ENCODE assay signal across 8 mouse cellular contexts in the genomic region with DNA sequence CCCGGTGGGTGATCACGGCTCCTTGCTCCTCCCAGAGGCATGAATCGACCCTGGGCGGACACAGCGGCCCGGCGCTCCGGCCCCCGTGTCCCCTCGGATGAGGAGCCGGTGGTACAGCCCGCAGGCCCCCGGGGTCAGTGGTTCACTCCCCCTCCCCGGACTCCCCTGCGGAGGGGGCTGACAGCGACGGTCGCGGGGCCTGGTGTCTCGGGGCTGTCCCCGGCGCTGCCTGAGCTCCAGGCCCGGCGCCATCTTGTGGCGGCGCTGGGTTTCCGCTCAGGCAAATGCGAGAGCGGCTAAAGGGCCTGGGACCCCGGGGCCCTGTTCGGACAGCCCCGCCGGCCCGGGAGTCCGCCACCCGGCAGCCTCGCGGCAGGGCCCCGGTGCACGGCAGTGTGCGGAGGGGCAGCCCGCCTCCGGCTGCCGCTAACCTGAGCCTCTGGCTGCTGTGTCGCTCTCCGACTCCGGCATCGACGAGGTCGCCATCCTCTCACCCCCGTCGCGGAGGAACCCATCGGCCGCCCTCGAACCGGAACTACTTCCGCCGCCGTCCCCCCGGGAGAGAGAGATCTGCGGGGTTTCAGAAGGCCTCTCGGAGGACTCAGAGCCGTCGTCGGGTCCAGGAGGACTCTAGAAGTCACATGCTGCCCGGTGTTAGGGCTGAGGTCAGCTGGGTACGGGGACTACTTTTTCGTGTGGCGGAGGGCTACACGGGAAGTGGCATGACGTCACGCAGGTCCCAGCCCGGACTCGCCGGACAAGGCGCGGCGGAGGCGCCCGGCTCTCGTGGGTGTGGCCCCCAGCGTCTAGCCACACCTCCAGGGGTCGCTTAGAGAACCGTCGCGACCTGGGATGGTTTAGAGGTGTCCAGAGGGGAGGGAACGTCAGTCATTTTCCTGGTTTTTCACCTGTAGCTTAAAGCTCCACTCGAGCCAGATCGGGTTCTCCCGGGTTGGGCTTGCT. TPM values are rescaled to one million over a fixed set of nuclear protein-coding genes. Genes with fewer than 3 reads are reported as not detected.
DNase-seq lines count a peak whose midpoint lies in the region; ATAC-seq and TF ChIP-seq lines count a peak whose summit lies in the region.

Gene Zfp335 (minus strand): TSS at position 672 of the 963 bp plus-strand sequence.

- peaks cover under 1% of the 10 kb centered on the region; the same call in 1 of the 2 replicates for H3K9me3 ChIP-seq in heart, embryonic 11.5 days (replicated peaks; ENCODE audit: control insufficient read depth, low read length)
- peaks cover 3% of the 10 kb centered on the region for H3K9me3 ChIP-seq in kidney, embryonic 16.5 days (ENCODE audit: low read length)

- peaks cover 13% of the 10 kb centered on the region for H3K4me1 ChIP-seq in heart, embryonic 11.5 days (ENCODE audit: control insufficient read depth, insufficient read depth, low read length)
- peaks cover 17% of the 10 kb centered on the region for H3K4me1 ChIP-seq in kidney, embryonic 16.5 days (ENCODE audit: insufficient read depth, low read length)
- H3K4me1 ChIP-seq in liver, adult 2 months (ENCODE audit: control insufficient read depth, insufficient read depth, low read length) = peaks cover 12% of the 10 kb centered on the region

- peak; percentile 43; the same call in 1 of the 2 replicates for TF ChIP-seq POLR2A in liver, adult 2 months (IDR thresholded peaks at IDR 0.05; ENCODE audit: extremely low read depth, insufficient read depth, low read length)
- peak; percentile 56 for TF ChIP-seq POLR2A in myocyte (IDR thresholded peaks at IDR 0.05; ENCODE audit: insufficient read length, low read depth)

- under 1% methylated on average over 88 of the region's 91 CpGs for WGBS in heart, embryonic 11.5 days (ENCODE audit: insufficient replicate concordance)
- WGBS in kidney, embryonic 16.5 days = 0% methylated on average over 89 of the region's 91 CpGs
- under 1% methylated on average over 91 of the region's 91 CpGs for WGBS in liver, adult 2 months

- H3K27ac ChIP-seq in heart, embryonic 11.5 days (ENCODE audit: low read depth, low read length) = peak within 1 kb of the TSS; percentile 99
- H3K27ac ChIP-seq in kidney, embryonic 16.5 days (ENCODE audit: low read length) = peak within 1 kb of the TSS; percentile 98
- H3K27ac ChIP-seq in liver, adult 2 months (replicated peaks; ENCODE audit: insufficient read depth, low read depth, low read length) = peak within 1 kb of the TSS; percentile 97

- TF ChIP-seq CTCF in liver, adult 2 months (IDR thresholded peaks at IDR 0.05; ENCODE audit: low read depth, low read length) = 0 out of 2 replicates have a peak, but pooled peaks have one; percentile 13

- H3K36me3 ChIP-seq in heart, embryonic 11.5 days (ENCODE audit: control insufficient read depth, insufficient read depth, low read length) = peaks cover 26% of the 10 kb centered on the region
- H3K36me3 ChIP-seq in kidney, embryonic 16.5 days (ENCODE audit: insufficient read depth, low read length) = peaks cover 27% of the 10 kb centered on the region
- peaks cover 18% of the 10 kb centered on the region for H3K36me3 ChIP-seq in liver, adult 2 months (ENCODE audit: control insufficient read depth, insufficient read depth, low read length)
- H3K36me3 ChIP-seq in myocyte (ENCODE audit: control insufficient read depth, insufficient read depth) = peaks cover 21% of the 10 kb centered on the region
- peaks cover 14% of the 10 kb centered on the region for H3K36me3 ChIP-seq in splenic B cell, adult 2 months (ENCODE audit: control insufficient read depth, insufficient read depth, low read length, poor library complexity, severe bottlenecking)

- peak; percentile 82 for ATAC-seq in erythroblast, adult 5-6 weeks (replicated peaks; ENCODE audit: low FRiP score, poor library complexity, severe bottlenecking)
- ATAC-seq in heart, embryonic 11.5 days (replicated peaks; ENCODE audit: insufficient number of reproducible peaks, low FRiP score, low TSS enrichment) = peak; percentile 86
- ATAC-seq in kidney, embryonic 16.5 days (ENCODE audit: low FRiP score, low TSS enrichment) = peak; percentile 87

- peak; percentile 92 to 96 for DNase-seq in B cell, adult 2 months
- peak; percentile 97 for DNase-seq in brain, adult 2 months (ENCODE audit: low read depth, low spot score)
- DNase-seq in liver, adult 2 months (ENCODE audit: extremely low read depth, low read depth, low spot score) = peak; percentile 75
- DNase-seq in splenic B cell, adult 2 months (ENCODE audit: low read depth, low spot score) = peak; percentile 94

- H3K4me3 ChIP-seq in heart, embryonic 11.5 days (ENCODE audit: low read depth, low read length) = peak within 1 kb of the TSS; percentile 87
- peak within 1 kb of the TSS; percentile 65 for H3K4me3 ChIP-seq in kidney, embryonic 16.5 days (ENCODE audit: low read length)
- peak within 1 kb of the TSS; percentile 74 for H3K4me3 ChIP-seq in liver, adult 2 months (ENCODE audit: insufficient read depth, low read depth, low read length)
- H3K4me3 ChIP-seq in myocyte = peak within 1 kb of the TSS; percentile 84

- H3K27me3 ChIP-seq in heart, embryonic 11.5 days (ENCODE audit: control insufficient read depth, insufficient read depth, low read length) = no peaks in the 10 kb centered on the region; the same call in 1 of the 2 replicates
- H3K27me3 ChIP-seq in kidney, embryonic 16.5 days (ENCODE audit: insufficient read depth, low read length) = no peaks in the 10 kb centered on the region
- no peaks in the 10 kb centered on the region for H3K27me3 ChIP-seq in liver, adult 2 months (ENCODE audit: control insufficient read depth, insufficient read depth, low read length)
- no peaks in the 10 kb centered on the region for H3K27me3 ChIP-seq in myocyte (ENCODE audit: control insufficient read depth, insufficient read depth, insufficient read length)
- H3K27me3 ChIP-seq in splenic B cell, adult 2 months (ENCODE audit: control insufficient read depth, insufficient read depth, low read length, poor library complexity, severe bottlenecking) = no peaks in the 10 kb centered on the region; the same call in 1 of the 2 replicates

- peak within 1 kb of the TSS; percentile 85 for H3K4me2 ChIP-seq in heart, embryonic 11.5 days
- H3K4me2 ChIP-seq in kidney, embryonic 16.5 days (replicated peaks; ENCODE audit: low read depth, low read length) = peak within 1 kb of the TSS; percentile 72
- peak within 1 kb of the TSS; percentile 98 for H3K4me2 ChIP-seq in myocyte (ENCODE audit: low read depth)

- H3K9ac ChIP-seq in heart, embryonic 11.5 days (ENCODE audit: low read depth, low read length) = peak within 1 kb of the TSS; percentile 99
- peak within 1 kb of the TSS; percentile 96 for H3K9ac ChIP-seq in kidney, embryonic 16.5 days (replicated peaks; ENCODE audit: low read length)
- H3K9ac ChIP-seq in liver, adult 2 months (ENCODE audit: low read depth, low read length) = peak within 1 kb of the TSS; percentile 94

- peak within 1 kb of the TSS; percentile 94 for H3ac ChIP-seq in myocyte (ENCODE audit: control insufficient read depth, insufficient read length)

- H3K79me2 ChIP-seq in liver, adult 2 months (ENCODE audit: control insufficient read depth, insufficient read depth, low read length) = peaks cover 5% of the 10 kb centered on the region; the same call in 1 of the 2 replicates
- peaks cover 15% of the 10 kb centered on the region for H3K79me2 ChIP-seq in myocyte (ENCODE audit: control insufficient read depth, insufficient read depth)

TF ChIP-seq in myocyte, 11 proteins besides CTCF, POLR2A, EP300 and RAD21:
- TF ChIP-seq SRF (IDR thresholded peaks at IDR 0.05; ENCODE audit: control insufficient read depth, insufficient read length, low read depth) (peak; percentile 79), POLR2AphosphoS2 (IDR thresholded peaks at IDR 0.05; ENCODE audit: insufficient read length, low read depth) (peak; percentile 40), MYOG (IDR thresholded peaks at IDR 0.05; ENCODE audit: control insufficient read depth in 1 of 3, insufficient read depth in 1 of 3, insufficient read length in 2 of 3, low read depth in 2 of 3) (peak in 1 of 3 experiments; percentile 30), MAX (IDR thresholded peaks at IDR 0.05; ENCODE audit: low read depth) (peak; percentile 79), TCF12 (IDR thresholded peaks at IDR 0.05; ENCODE audit: insufficient read depth, poor library complexity, severe bottlenecking) (no peak), CEBPB (IDR thresholded peaks at IDR 0.05; ENCODE audit: insufficient read depth, poor library complexity, severe bottlenecking) (no peak), MYOD1 (IDR thresholded peaks at IDR 0.05; ENCODE audit: control insufficient read depth in 1 of 3, insufficient read length in 2 of 3, low read depth in 2 of 3) (peak in 1 of 3 experiments; percentile 10), E2F4 (IDR thresholded peaks at IDR 0.05; ENCODE audit: insufficient read depth) (no peak)

RNA-seq across cellular contexts. Expression of gene Zfp335, which starts in this region (rescaled TPM):
- total RNA-seq in erythroblast, adult 5-6 weeks (2015; ENCODE audit: low replicate concordance) = 13.4 and 17.9 TPM in 2 replicates
- 9.9 and 10.3 TPM in 2 replicates for total RNA-seq in erythroblast, adult 5-6 weeks (2017; ENCODE audit: low replicate concordance)
- 8.8 and 8.9 TPM in 2 replicates for polyA plus RNA-seq in heart, embryonic 11.5 days (2014; fragmentation: Nextera tagmentation; extraction: Ambion mirVana)
- 15.1 and 16.2 TPM in 2 replicates for polyA plus RNA-seq in kidney, embryonic 16.5 days (2015; fragmentation: Nextera tagmentation; extraction: Ambion mirVana)
- total RNA-seq in liver, adult 2 months (2014; rRNA removed) = 2.4 and 4.0 TPM in 2 replicates
- polyA plus RNA-seq in liver, adult 2 months (2012; rRNA removed) = 13.5 and 18.9 TPM in 2 replicates
- polyA plus RNA-seq in myocyte (2012; fragmentation: generic; extraction: Trizol) = 11.1 TPM

Comparison
In these comparisons a context has a peak if more than half of its experiments do, and no peak if none do; other contexts are left out.
1. Peak in every context shown above with its lines: DNase-seq, ATAC-seq, H3K4me3 ChIP-seq and H3K27ac ChIP-seq.